Mouse (Mus musculus): ENCODE measurements around the gene Caln1.

DNA sequence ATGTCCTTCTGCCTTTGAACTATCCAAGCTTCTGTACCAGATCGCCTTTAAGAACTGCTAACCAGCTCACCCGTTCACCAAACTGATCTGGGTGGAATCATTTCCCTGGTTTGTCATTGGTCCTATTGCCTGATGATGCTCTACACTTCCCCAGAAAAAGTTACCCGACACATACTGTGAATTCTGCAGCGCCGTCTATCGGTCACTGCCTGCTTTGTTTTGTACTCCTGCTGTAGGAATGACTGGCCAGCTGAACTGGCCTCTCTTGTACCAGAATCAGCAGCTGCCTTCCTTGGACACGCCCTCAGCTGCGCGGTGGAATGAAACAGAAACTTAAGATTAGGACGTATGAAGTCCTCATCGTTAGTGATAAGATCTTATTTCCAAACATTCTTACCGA lies 107.5 kb downstream of the Caln1 start:
- no peak for TF ChIP-seq HCFC1 (IDR thresholded peaks at IDR 0.05; ENCODE audit: borderline replicate concordance, insufficient read depth, low read length)
- no peak for TF ChIP-seq ZNF384 (IDR thresholded peaks at IDR 0.05; ENCODE audit: low read depth, low read length)
- TF ChIP-seq MAFK (IDR thresholded peaks at IDR 0.05; ENCODE audit: insufficient read depth, low read depth, low read length), result no peak
